Mouse (Mus musculus): ENCODE measurements around the gene Wdr27.
A peak's percentile ranks its signal among the peaks of the same experiment; 100 is the strongest.
"Not testable (repeated sequence)": the region's sequence is repeated elsewhere in the genome, so short reads cannot be mapped to it uniquely, and the experiment has no call there.

Gene Wdr27

DNA sequence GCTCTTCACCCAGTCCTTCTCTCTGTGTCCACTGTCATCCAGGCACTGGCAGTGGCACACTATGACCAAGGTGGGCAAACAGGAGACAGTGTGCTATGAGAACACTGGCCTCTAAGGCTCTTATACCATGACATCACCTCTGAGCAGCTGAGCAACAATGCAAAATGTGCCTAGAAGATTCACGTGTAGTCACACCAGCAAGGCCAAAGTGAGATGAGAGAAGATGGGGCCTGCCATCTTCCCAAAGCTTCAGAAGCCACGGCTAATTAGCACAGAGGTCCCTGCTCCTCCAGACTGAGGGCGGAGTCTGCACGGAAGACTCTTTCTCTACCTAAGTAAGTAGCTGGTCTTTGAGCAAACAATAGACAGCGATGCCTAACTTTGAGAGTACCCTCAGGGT is 14.3 kb downstream of the Wdr27 start:
- DNase-seq: no peak

DNA sequence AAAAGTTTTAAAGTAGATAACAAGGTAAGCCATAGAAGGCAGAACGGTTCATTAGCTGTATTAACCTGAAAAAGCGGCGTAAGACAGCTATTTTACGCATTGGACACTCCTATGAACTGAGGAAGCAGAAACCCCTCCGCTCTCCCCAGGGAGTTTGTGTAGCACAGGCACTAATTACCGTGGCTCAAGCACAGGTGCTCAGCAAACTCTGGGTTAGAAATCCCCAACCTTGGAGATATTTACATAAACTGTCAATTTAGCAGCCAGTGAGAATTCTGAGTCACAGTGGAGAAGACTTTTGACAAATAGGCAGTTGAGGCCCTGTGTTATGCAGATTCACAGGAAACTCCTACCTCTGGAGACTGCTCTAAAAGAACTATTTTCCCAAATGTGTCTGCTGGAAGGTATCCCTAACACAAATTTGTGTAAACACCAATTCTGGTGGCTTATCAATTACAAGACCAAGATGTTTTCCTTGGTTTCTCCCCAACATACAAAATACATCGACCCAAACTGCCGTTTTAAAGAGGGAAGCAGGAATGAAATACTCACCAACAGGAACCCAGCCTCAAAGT is 15.2 kb downstream of the Wdr27 start:
- DNase-seq: no peak

DNA sequence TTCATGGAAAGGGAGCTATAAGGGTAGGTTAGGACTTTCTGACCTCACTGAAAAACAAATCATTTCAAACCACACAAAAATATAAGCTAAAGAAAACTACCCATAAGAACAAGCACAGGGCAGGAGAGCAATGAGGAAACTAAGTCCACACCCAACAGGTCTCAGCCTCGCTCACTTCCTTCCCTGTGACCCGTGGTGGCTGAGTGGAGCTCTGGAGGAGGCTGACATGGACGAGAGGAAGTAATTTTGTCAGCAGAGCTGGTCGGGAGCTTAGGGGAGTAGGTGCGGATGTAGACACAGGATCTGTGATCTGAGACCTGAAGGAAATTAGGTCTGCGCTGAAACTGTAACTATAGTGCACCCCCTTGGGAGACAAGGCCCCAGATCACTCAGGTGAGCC is 21.4 kb downstream of the Wdr27 start:
- no peak for DNase-seq

DNA sequence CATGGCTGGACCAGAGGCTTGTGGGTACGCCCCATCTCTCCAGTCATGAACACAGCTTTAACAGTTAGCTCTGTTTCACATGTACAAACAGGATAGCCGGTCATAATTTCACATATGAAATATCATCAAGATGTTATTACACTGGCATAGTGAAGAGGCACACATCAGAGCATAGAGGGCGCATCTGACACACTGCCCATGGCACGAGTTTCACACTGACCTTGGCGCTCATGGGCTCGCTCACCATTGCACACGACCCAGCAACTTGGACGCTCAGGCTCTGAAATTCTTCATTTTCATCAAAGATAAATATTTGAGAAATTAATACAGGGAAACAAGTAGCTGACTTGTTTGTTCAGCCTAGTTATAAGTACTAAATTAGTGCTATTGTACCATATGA is 25.1 kb downstream of the Wdr27 start:
- no peak for DNase-seq

DNA sequence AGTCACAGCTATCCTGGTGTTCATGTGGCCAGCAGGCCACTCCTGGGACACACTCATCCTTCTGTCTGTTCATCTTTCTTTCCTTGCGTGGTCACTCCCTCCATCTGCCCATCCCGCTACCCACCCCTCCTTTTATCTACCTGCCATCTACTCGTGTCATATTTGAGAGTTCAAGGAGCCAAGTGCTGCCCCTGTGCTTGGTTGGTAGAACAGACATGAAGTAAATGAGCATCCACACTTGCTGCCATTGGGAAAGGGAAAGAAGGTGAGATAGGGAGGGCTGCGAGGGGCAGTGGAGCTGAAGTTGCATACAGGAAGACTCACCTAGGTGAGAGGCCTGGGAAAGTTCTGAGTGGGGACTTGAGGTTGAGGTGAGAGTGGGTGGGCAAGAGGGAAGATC is 28.6 kb downstream of the Wdr27 start:
- no peak for DNase-seq

DNA sequence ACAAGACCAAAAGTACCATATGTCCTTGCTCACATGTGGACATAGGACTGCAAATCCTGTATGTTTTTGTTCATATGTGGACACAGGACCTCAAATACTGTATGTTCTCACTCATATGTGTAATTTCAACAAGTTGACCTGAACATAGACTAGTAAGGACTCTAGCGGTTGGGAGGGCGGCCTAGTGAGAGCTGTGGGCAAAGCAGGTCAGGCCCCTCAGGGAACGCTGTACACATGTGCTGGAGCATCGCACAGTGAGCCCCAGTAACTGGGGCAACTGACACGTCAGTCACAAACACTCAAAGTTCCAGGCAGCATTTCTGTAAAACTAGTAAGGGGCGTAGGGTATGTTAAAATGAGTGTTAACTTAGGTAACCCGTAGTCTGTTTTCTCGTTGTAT is 30.0 kb downstream of the Wdr27 start:
- no peak for DNase-seq

DNA sequence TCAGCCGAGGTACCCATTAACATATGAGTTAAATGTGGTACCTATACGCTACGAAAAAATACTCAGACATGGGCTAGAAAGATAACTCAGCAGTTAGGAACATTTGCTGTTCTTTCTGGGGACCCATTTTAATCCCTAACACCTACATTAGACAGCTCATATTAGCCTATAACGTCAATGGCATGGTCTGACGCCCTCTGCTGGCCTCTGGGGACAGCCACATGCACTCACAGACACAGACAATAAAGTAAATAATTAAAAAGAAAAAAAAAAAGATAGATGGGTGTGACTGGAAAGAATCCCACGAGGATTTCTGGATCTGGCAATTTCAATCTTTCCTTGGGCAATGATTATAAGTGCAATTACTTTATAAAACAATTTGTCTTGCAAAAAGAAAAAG is 30.5 kb downstream of the Wdr27 start:
- DNase-seq: no peak

DNA sequence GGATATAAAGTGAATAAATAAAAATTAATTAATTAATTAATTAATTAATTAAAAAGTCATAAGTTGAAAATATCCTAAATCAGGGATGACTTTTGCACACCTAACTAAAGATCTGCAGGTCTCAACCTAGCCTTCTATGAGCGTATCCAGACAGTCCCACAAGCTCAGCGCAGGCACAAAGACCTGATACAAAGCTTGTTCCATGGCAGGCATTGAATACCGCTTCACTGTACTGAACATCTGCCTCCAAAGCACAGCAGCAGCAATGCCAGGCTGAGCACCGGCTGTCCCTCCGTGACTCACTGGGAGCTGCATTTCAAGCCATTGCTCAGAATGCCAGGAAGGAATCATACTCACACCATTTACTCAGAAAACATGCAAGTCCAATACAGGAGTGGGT is 32.2 kb downstream of the Wdr27 start:
- DNase-seq: no peak

DNA sequence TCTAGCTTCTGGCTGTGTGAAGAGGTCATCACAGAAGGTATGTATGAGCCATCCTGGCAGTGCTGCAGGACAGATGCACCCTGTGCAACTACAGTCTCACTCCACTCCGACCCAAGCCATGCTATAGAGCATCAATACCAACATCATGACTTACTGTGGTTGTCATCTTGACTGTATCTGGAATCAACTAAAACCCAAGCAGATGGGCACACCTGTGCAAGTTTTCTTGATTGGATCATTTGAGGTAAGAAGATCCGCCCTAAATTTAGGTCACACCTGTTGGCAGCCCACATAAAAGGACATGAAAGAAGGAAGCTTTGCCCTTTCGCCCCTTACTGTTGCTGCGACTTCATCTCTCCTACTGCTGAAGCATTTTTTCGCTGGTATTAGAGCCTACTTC is 33.6 kb downstream of the Wdr27 start:
- DNase-seq: no peak

DNA sequence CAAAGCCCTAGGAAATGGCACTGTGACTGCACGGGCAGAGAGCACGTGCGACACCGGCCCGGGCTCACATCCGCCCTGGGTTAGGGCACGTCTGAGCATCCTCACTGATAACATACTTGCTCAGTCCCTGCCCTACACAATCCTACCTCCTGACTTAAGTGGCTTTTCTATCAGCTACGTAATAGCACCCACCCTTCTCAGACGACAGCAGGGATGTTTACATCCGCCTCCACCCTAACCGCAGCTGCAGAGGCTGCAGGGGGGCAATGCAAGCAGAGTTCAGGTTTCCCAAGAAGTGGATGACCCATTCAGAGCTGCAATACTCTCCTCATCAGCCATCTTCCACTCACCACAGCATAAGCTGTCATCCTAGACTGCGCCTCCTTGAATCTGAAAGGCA is 35.8 kb downstream of the Wdr27 start:
- DNase-seq: no peak

DNA sequence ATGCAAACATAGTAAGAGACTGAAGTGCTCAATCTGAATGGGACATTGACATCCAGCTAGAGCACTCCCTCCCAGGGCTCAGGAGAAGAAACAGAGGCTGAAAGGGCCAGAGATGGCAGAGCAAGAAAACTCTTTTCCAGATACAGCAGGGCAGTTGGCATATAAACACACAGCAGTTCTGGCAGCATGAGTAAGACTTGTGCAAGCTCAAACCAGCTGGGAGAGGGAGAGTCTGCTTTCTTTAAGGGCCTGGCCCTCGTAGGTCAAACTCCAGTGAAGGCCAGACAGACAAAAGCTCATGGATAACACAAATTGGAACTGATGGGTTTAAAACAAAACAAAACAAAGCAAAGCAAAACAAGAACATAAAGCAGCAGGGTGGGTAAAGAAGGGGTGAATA is 36.3 kb downstream of the Wdr27 start:
- DNase-seq: no peak

DNA sequence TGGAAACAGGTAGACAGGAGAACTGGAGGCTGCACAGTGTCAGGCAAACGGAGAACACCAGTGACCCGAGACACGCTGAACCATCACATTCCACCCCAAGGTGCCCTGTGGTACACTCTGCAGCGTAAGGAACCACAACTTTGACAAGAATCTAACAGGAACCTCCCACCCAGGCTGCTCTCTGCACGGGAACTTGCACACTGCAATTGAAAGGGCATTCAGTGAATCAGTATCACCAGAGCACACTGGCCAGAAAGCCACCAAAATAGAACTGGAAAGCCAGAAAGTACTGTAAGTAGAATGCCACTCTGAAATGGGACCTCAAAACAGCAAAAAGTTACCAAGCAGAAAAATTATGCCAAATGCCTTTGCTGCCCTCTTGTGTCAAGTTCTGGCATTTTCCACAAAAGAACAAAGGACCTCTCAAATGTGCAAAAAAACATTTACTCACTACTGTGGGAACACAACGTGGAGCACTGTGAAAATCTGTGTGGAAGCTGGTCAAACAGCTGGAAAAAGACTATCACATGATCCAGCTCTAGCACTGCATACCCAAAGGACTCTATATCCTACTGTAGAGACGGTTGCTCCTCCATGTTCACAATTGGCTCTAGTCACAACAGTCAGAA is 38.2 kb downstream of the Wdr27 start:
- DNase-seq: peak; percentile 86 to 87

DNA sequence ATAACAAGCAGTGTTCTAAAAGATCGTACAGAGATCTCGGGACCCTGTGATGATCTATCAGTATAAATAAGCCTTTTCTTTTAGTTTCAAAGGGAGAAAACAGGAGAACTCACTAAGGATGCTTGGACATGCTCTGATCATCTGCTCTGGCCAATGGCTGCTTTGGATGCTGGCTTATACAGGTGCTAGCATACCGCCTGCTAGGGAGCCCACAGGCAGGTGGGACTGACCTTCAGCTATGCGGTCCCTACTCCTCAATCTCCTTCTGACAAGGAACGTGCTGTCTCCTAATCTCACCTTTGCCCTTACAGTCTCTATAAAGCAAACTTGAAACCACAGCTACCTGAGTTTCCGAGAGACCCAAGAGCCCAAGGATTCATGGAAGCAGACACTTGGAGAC is 38.8 kb downstream of the Wdr27 start:
- DNase-seq: no peak

DNA sequence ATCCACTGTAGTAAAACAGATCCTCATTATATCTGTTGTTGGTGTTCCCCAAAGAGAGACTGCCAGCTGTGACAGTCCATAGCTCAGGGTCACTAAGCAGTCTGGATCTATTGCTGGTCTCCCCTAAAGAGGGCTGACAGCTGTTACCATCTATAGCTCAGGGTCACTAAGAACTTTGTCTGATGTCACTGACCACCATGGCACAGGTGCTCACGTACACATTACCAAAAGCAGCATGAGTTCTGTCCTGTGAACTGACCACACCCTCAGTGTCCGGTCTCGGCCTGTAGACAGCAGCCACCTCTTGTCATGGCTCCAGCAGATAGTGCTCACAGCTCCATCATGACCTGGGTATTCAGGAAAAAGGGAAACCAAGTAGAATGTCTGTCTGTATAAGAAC is 39.7 kb downstream of the Wdr27 start:
- no peak for DNase-seq

DNA sequence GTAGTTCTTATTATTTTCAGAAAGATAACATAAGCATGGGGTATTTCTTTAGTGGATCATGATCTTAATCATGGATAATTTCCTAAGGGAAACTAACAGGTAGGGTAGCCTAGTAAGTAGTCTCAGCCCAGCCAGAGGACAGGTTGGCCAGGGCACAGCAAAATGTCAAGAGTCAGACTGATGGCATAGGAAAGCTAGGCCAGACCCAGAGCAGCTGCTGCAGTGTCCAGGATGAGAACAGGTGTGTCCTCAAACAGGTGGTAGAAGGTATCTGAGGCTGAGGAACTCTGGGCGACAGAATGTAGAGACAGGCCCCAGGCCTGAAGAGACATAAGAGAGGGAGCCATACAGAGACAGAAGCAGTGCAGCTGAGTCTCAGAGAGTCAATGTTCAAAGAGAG is 44.0 kb downstream of the Wdr27 start:
- DNase-seq: no peak

DNA sequence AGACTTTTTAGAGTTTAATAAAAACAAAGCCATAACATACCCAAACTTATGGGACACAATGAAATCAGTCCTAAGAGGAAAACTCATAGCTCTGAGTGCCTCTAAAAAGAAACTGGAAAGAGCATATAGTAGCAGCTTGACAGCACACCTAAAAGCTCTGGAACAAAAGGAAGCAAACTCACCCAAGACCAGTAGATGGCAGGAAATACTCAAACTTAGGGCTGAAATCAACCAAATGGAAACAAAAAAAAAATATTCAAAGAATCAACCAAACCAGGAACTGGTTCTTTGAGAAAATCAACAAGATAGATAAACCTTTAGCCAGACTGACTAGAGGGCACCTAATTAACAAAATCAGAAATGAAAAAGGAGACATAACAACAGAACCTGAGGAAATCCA is 47.9 kb downstream of the Wdr27 start:
- not testable (repeated sequence) for DNase-seq

DNA sequence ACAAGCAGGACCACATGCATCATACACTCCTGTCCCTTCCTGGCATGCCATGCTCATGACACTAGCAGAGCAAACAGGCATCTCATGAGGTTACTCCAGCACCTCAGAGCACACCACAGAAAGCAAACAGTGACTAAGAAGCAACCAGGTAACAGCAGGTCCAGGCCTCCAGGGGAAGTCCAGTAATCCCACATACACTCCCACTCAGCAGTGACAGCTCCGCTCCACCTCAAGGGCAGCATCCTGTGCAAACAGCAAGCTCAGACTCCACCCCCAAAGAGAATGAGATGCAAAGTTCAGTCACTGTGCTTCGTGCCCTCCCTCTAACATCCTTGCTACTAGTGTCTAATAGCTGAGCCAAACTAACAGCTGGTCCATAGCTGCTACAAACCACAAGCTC is 56.0 kb downstream of the Wdr27 start:
- no peak for DNase-seq

DNA sequence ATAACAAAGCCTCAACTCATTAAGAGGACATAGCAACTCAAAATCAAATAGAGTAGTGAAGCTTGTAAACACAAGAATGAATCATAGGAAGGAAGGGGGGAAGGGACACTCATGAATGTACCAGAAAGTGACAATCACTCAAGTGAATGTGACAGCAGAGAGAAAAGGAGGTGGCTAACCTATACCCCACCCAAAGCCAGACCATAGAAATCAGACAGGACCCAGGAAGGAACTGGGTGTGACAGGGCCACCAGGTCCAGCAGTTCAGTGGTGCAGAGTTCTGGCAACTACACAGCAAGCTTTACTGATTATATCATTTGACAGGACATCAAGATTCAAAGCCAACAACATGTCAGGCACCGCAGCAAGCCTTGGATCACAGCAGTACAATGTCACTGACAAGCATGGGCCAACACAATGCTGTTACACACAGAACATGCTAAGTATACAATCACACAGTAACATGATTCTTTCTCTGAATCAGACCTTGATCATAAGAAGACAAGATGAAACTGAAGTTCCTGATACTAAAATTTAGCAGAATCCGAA is 68.2 kb downstream of the Wdr27 start:
- DNase-seq: no peak

DNA sequence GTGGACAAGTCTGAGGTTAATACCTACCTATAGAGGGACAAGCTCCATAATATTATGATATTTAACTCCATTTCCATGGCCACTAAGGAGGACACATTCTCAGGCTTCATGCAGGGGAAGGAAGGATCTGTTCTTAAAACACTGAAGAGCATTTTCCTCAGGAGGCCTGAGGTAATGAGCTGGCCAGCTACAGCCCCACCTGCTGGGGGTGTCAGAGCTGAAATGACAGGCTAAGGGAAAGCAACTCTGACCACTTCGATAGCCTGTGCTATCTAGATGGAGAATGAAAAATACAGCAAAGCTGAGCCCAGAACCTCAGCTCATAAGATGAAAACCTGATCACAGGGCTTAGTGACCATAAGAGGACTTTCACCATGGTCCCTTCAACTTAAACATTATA is 82.7 kb downstream of the Wdr27 start:
- peak; percentile 37 to 45 for DNase-seq

DNA sequence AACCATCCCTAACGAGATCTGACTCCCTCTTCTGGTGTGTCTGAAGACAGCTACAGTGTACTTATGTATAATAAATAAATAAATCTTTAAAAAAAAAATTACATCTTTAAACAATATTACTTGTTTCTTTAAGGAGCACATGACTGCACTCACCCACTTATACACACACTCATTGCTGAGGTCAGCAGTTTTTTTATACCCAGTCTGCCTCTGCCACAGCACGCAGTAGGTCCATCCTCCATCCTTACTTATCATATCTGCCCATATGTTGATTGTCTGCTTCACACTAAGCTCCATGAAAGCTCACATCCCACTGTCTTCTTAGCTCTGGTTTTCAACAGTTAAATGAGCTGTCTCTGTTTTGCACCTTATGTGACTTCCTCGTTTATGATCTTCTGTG is 95.2 kb downstream of the Wdr27 start:
- no peak for DNase-seq

DNA sequence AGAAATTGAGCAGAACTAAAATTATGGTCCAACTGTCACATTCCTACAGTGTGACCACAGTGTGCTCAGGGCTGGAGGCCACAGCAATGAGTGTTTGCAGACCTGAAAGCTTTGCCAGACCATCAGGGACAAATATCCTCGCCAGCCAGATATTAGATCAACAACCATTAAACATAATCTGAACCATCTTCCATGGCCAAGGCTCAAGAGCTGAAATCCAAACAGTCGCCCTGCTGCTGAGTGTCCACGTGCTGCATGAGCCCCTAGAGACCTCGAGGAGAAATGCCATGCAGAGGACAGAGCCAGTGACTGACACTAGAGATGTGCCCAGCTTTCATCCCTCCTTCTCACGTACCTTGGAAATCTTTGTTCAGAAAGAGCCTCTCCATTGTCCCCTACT is 96.1 kb downstream of the Wdr27 start:
- no peak for DNase-seq

DNA sequence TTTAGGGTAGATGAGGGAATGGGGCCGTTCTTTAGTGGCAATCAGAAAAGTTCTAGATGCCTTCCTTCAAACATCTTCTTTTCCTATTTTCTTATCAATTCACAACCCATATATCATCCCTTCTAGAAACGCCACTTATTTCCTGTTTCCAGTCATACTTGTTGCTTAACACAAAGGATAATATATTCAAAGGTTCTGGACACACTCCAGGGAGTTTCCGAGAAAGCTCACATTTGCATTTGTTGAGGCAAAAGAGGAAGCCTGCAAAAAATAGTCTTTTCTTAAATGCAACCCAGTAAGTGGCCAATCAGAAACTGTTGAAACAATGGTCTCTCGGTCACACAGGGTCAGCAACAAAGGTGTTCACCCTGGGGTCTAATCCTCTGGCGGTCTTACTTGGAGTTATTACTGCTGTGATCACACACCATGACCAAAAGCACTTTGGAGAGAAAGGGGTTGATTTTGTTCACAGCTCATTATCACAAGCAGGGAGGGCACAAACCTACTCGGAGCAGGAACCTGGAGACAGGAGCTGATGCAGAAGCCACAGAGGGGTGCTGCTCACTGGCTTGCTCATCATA is 116.2 kb downstream of the Wdr27 start:
- DNase-seq: no peak

DNA sequence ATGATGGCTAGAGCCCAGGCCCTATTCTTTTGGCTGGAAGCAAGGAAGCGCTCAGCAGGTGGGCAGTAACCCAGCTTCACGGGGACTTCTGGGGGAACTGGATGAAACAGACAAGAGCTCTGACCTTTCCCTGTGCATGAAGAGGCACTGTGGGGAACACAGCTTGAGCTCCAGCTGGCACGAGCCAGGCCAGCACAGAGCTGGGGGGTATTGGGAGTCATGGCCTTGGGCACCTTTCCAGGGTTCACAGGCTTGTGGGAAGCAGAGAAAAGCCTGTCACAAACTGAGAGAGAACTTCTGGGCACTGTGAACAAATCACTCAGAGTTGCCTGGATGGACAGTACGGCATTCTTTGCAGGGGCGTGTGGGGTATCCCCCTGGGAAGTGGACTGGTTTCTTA is 118.0 kb downstream of the Wdr27 start:
- DNase-seq: peak; percentile 17 to 18

DNA sequence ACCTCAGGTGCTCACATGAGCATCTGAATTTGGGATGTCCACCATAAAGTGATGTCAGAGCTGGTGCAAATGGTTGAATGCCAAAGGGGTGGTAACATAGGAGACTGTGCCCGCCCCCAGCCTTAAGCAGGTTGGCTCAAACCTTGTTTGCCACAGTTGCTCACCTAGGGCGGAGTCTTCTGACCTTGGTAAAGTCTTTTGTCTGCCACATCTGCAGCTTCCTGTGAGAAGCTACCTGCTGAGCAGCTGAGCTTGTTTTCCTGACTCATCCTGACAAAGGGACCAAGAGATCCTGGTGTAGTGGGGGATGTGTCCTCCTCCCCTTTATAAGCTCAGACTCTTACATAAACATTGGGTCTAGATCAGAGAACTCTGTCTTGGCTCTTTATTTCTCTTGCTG is 125.0 kb downstream of the Wdr27 start:
- DNase-seq: no peak

DNA sequence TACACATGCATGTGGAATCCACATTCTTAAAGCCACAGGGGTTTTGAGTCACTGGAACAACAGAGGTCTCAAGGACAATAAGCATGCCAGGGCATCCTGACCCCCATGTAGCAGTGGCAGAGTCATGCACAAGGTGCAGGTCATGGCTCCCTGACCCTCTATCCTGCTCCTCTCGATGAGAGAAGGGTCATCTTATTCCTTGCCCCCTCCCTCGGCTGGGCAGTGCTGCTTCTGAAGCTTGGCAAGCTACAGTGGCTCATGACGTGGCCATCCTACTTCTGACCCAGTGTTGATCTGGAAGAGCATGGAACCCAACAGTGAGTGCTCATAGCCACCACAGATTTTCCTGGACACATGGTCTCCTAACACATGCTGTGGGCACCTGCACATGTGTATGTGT is 126.9 kb downstream of the Wdr27 start:
- no peak for DNase-seq
